Mouse (Mus musculus): ENCODE results near the gene Olfr1428.
"Not testable (repeated sequence)": the region's sequence is repeated elsewhere in the genome, so short reads cannot be mapped to it uniquely, and the experiment has no call there.

GRCm38 (mm10) chr19:12077631-12078030 is 38.1 kb downstream of the Olfr1428 start, which contains the start of gene Olfr1425:
- TF ChIP-seq CTCF (IDR thresholded peaks at IDR 0.05; ENCODE audit: control insufficient read depth, insufficient read depth, low read length); POLR2A (IDR thresholded peaks at IDR 0.05; ENCODE audit: borderline replicate concordance, control insufficient read depth, low read depth, low read length): not testable (repeated sequence)

Measured in bone marrow, adult 2 months (tissue).